Mouse (Mus musculus): Measurements from ENCODE around the gene AL732309.1. TPM values are rescaled to one million over a fixed set of nuclear protein-coding genes. Genes with fewer than 3 reads are reported as not detected.
A peak's percentile ranks its signal among the peaks of the same experiment; 100 is the strongest.

The AL732309.1 gene
- total and polyA plus RNA-seq, 3 experiments, result 0.68 to 4.7 (median 1.8) TPM

GRCm38 (mm10) chr2:25200631-25201030 lies 46.0 kb downstream of the AL732309.1 start:
- TF ChIP-seq EP300 (IDR thresholded peaks at IDR 0.05; ENCODE audit: insufficient read depth, low read depth, low read length), result no peak
- intact Hi-C loops (cut with DNase I), result no loop called here
- no peak overlapping the region for H3K27ac ChIP-seq
- no peak overlapping the region for H3K4me3 ChIP-seq
- no peak for DNase-seq
- 90% methylated on average over 2 of the region's 2 CpGs for WGBS
- H3K79me2 ChIP-seq (replicated peaks; ENCODE audit: control insufficient read depth, insufficient read depth, low read length), result no peaks in the 10 kb centered on the region
- no peaks in the 10 kb centered on the region for H3K36me3 ChIP-seq (ENCODE audit: control insufficient read depth, insufficient read depth, low read length)
- peaks cover 3% of the 10 kb centered on the region; the same call in 1 of the 2 replicates for H3K4me1 ChIP-seq (ENCODE audit: control insufficient read depth, insufficient read depth, low read length)
- H3K9ac ChIP-seq (ENCODE audit: low read depth, low read length), result no peak overlapping the region
- H3K27me3 ChIP-seq (ENCODE audit: control insufficient read depth, insufficient read depth, low read length), result no peaks in the 10 kb centered on the region

- intact Hi-C loops (cut with DNase I), result no loop called here
- no peak for DNase-seq
- TF ChIP-seq POLR2A (IDR thresholded peaks at IDR 0.05; ENCODE audit: insufficient read depth, low read depth, low read length), result no peak
- no peak for TF ChIP-seq EP300 (IDR thresholded peaks at IDR 0.05; ENCODE audit: insufficient read depth, low read depth, low read length)
- no peak for TF ChIP-seq CTCF (IDR thresholded peaks at IDR 0.05)
- no peaks in the 10 kb centered on the region for H3K27me3 ChIP-seq (ENCODE audit: control insufficient read depth, insufficient read depth, low read length)
- H3K79me2 ChIP-seq (replicated peaks; ENCODE audit: control insufficient read depth, insufficient read depth, low read length), result no peaks in the 10 kb centered on the region
- H3K4me3 ChIP-seq, result no peak overlapping the region
- H3K9ac ChIP-seq (ENCODE audit: low read depth, low read length), result no peak overlapping the region
- peaks cover 20% of the 10 kb centered on the region for H3K4me1 ChIP-seq (ENCODE audit: control insufficient read depth, insufficient read depth, low read length)
- peak overlapping the region; percentile 95 for H3K27ac ChIP-seq
- H3K36me3 ChIP-seq (ENCODE audit: control insufficient read depth, insufficient read depth, low read length), result no peaks in the 10 kb centered on the region
Measured at GRCm38 (mm10) chr2:25197946-25198345, 48.7 kb downstream of the AL732309.1 start.

DNA sequence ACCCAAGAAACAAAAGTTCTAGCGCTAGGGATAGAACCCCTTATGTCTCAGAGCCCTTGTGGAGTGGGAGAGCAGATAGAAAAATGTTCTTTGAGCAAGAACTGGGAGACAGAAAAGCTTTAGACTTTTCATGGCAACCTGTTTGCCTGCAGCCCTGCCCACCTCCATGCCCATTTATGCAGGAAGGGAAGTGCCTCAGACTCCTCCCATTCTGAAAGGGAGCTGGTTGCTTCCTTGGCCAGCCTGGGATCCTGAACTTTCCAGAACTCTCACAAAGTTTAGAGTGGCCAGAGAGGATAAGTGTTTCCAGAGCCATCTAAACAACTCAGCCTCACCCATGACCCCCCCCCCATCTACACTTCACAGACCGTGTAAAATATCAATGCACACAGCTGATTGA lies 49.5 kb downstream of the AL732309.1 start:
- Histone ChIP-seq H3K27ac (peak overlapping the region; percentile 95), H3K4me1 (ENCODE audit: control insufficient read depth, insufficient read depth, low read length) (peaks cover 20% of the 10 kb centered on the region), H3K9ac (ENCODE audit: low read depth, low read length) (no peak overlapping the region), H3K27me3 (ENCODE audit: control insufficient read depth, insufficient read depth, low read length) (no peaks in the 10 kb centered on the region), H3K4me3 (peak overlapping the region; percentile 30), H3K79me2 (replicated peaks; ENCODE audit: control insufficient read depth, insufficient read depth, low read length) (no peaks in the 10 kb centered on the region), H3K36me3 (ENCODE audit: control insufficient read depth, insufficient read depth, low read length) (no peaks in the 10 kb centered on the region)
- 25% methylated on average over 2 of the region's 2 CpGs for WGBS
- peak in 1 of 2 experiments; percentile 41 for DNase-seq
- intact Hi-C loops (cut with DNase I), result no loop called here
- TF ChIP-seq POLR2A (IDR thresholded peaks at IDR 0.05; ENCODE audit: insufficient read depth, low read depth, low read length) (no peak), CTCF (IDR thresholded peaks at IDR 0.05) (no peak), EP300 (IDR thresholded peaks at IDR 0.05; ENCODE audit: insufficient read depth, low read depth, low read length) (no peak)

DNA sequence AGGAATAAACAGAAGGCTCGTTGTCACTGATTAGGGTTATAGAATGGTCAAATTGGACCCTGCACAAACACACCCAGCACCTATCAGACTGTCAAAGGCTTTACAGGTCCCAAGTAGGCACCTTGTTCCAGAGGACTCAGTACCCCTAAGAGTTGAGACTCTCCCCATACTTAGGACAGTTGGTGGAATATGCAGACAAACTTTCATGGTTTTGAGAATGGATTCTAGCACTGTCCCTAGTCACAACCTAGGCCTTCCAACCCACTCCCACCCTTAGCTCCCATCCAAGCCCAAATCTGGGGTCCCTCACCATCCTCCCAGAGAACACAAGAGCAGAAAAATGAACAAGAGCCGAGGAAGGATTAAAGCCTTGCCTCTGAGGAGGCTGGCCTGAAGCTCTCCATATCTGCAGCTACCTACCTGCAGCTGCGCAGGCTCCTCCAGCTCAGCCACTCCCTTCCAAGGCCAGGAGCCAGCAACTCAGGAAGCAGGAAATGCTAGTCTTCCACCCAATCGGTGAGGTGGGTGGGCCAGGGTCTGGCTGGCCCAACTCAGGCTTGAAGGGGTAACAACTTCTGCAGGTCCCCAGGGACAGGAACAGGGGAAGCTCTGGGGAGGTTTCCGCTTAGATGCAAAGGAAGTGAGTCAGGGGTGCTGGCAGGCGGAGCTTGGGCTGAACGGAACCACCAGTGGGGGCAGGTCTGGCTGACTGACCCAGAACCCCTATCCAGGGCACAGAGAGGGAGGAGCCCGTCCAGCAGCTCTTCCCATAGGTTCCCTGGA lies 50.3 kb downstream of the AL732309.1 start, which contains the start of gene Tor4a:
Gene Tor4a (minus strand): TSS at position 715 of the 783 bp plus-strand sequence.
- intact Hi-C loops (cut with DNase I), result loop anchor here (1.0 kb wide), 2 partner anchors 16 to 29 kb away; partner anchors contain the start of gene Nrarp
- no peaks in the 10 kb centered on the region for H3K36me3 ChIP-seq (ENCODE audit: control insufficient read depth, insufficient read depth, low read length)
- H3K27ac ChIP-seq, result peak within 1 kb of the TSS; percentile 95
- H3K27me3 ChIP-seq (ENCODE audit: control insufficient read depth, insufficient read depth, low read length), result no peaks in the 10 kb centered on the region
- H3K9ac ChIP-seq (ENCODE audit: low read depth, low read length), result peak within 1 kb of the TSS; percentile 51
- DNase-seq, result peak; percentile 85 to 93
- WGBS, result 18% methylated on average over 8 of the region's 8 CpGs
- H3K79me2 ChIP-seq (replicated peaks; ENCODE audit: control insufficient read depth, insufficient read depth, low read length), result no peaks in the 10 kb centered on the region
- TF ChIP-seq EP300 (IDR thresholded peaks at IDR 0.05; ENCODE audit: insufficient read depth, low read depth, low read length) (peak; percentile 88), POLR2A (IDR thresholded peaks at IDR 0.05; ENCODE audit: insufficient read depth, low read depth, low read length) (peak; percentile 87), CTCF (IDR thresholded peaks at IDR 0.05) (no peak)
- peak within 1 kb of the TSS; percentile 52 for H3K4me3 ChIP-seq
- peaks cover 20% of the 10 kb centered on the region for H3K4me1 ChIP-seq (ENCODE audit: control insufficient read depth, insufficient read depth, low read length)

GRCm38 (mm10) chr2:25195211-25196156 lies 51.2 kb downstream of the AL732309.1 start:
- H3K4me3 ChIP-seq, result peak overlapping the region; percentile 52
- H3K27ac ChIP-seq, result peak overlapping the region; percentile 95
- WGBS, result 16% methylated on average over 55 of the region's 55 CpGs
- peak overlapping the region; percentile 51 for H3K9ac ChIP-seq (ENCODE audit: low read depth, low read length)
- H3K4me1 ChIP-seq (ENCODE audit: control insufficient read depth, insufficient read depth, low read length), result peaks cover 20% of the 10 kb centered on the region
- TF ChIP-seq EP300 (IDR thresholded peaks at IDR 0.05; ENCODE audit: insufficient read depth, low read depth, low read length) (no peak), CTCF (IDR thresholded peaks at IDR 0.05) (no peak), POLR2A (IDR thresholded peaks at IDR 0.05; ENCODE audit: insufficient read depth, low read depth, low read length) (no peak)
- H3K36me3 ChIP-seq (ENCODE audit: control insufficient read depth, insufficient read depth, low read length), result no peaks in the 10 kb centered on the region
- H3K79me2 ChIP-seq (replicated peaks; ENCODE audit: control insufficient read depth, insufficient read depth, low read length), result no peaks in the 10 kb centered on the region
- no peaks in the 10 kb centered on the region for H3K27me3 ChIP-seq (ENCODE audit: control insufficient read depth, insufficient read depth, low read length)
- intact Hi-C loops (cut with DNase I), result loop anchor here (1.0 to 2.0 kb wide), 3 partner anchors 15 to 71 kb away; partner anchors contain the start of gene Nrarp
- peak; percentile 76 to 88 for DNase-seq

Other genes starting within 250 kb of the AL732309.1 start
Only the 30 nearest of the 32 such genes appear.
- gene Nsmf, start 192.5 kb downstream of the AL732309.1 start, total RNA-seq (2021), result 10 to 100 TPM; 12.4 to 13.3 TPM
- gene Nsmf, start 192.5 kb downstream of the AL732309.1 start, polyA plus RNA-seq (2012; rRNA removed), result 46.9 and 49.8 TPM in 2 replicates
- gene Entpd8, start 166.6 kb downstream of the AL732309.1 start, total RNA-seq (2021), result not detected
- gene Entpd8, start 166.6 kb downstream of the AL732309.1 start, polyA plus RNA-seq (2012; rRNA removed), result not detected in 2 replicates
- gene Noxa1, start 151.7 kb downstream of the AL732309.1 start, total RNA-seq (2021), result not detected
- gene Noxa1, start 151.7 kb downstream of the AL732309.1 start, polyA plus RNA-seq (2012; rRNA removed), result not detected in 2 replicates
- gene Nrarp, start 66.1 kb downstream of the AL732309.1 start, total RNA-seq (2021), result 1 to 10 TPM; 6.2 to 7.4 TPM
- gene Nrarp, start 66.1 kb downstream of the AL732309.1 start, polyA plus RNA-seq (2012; rRNA removed), result 10.2 and 11.2 TPM in 2 replicates
- gene Tor4a, start 50.0 kb downstream of the AL732309.1 start, total RNA-seq (2021), result 1 to 10 TPM; 4.3 to 4.9 TPM
- gene Tor4a, start 50.0 kb downstream of the AL732309.1 start, polyA plus RNA-seq (2012; rRNA removed), result 6.8 and 9.4 TPM in 2 replicates
- gene Nelfb, start 35.4 kb downstream of the AL732309.1 start, total RNA-seq (2021), result 10 to 100 TPM; 37.4 TPM
- gene Nelfb, start 35.4 kb downstream of the AL732309.1 start, polyA plus RNA-seq (2012; rRNA removed), result 47.0 and 86.7 TPM in 2 replicates
- gene Stpg3, start 32.2 kb downstream of the AL732309.1 start, total RNA-seq (2021), result not detected
- gene Stpg3, start 32.2 kb downstream of the AL732309.1 start, polyA plus RNA-seq (2012; rRNA removed), result 0.20 TPM in 1 of 2 replicates, not detected in the other
- not detected for gene Fam166a, start 28.1 kb downstream of the AL732309.1 start, total RNA-seq (2021)
- gene Fam166a, start 28.1 kb downstream of the AL732309.1 start, polyA plus RNA-seq (2012; rRNA removed), result 0.21 TPM in 1 of 2 replicates, not detected in the other
- gene Tubb4b, start 22.2 kb downstream of the AL732309.1 start, total RNA-seq (2021), result 100 to 1,000 TPM; 327 to 342 TPM
- 315 and 439 TPM in 2 replicates for gene Tubb4b, start 22.2 kb downstream of the AL732309.1 start, polyA plus RNA-seq (2012; rRNA removed)
- not detected for gene Slc34a3, start 12.5 kb downstream of the AL732309.1 start, total RNA-seq (2021)
- not detected in 2 replicates for gene Slc34a3, start 12.5 kb downstream of the AL732309.1 start, polyA plus RNA-seq (2012; rRNA removed)
- not detected for gene Rnf224, start 10.1 kb downstream of the AL732309.1 start, total RNA-seq (2021)
- gene Rnf224, start 10.1 kb downstream of the AL732309.1 start, polyA plus RNA-seq (2012; rRNA removed), result not detected in 2 replicates
- gene Rnf208, start 4.6 kb downstream of the AL732309.1 start, total RNA-seq (2021), result under 1 TPM; 0.47 to 0.61 TPM
- 1.5 and 2.4 TPM in 2 replicates for gene Rnf208, start 4.6 kb downstream of the AL732309.1 start, polyA plus RNA-seq (2012; rRNA removed)
- not detected for gene Cysrt1, start 4.4 kb downstream of the AL732309.1 start, total RNA-seq (2021)
- gene Cysrt1, start 4.4 kb downstream of the AL732309.1 start, polyA plus RNA-seq (2012; rRNA removed), result not detected in 2 replicates
- gene Tmem203, start 8.6 kb upstream of the AL732309.1 start, total RNA-seq (2021), result 10 to 100 TPM; 13.1 to 14.1 TPM
- gene Tmem203, start 8.6 kb upstream of the AL732309.1 start, polyA plus RNA-seq (2012; rRNA removed), result 18.2 and 22.2 TPM in 2 replicates
- gene Tprn, start 15.8 kb upstream of the AL732309.1 start, total RNA-seq (2021), result 1 to 10 TPM; 5.9 to 6.7 TPM
- 7.5 and 9.9 TPM in 2 replicates for gene Tprn, start 15.8 kb upstream of the AL732309.1 start, polyA plus RNA-seq (2012; rRNA removed)
- gene Ssna1, start 25.6 kb upstream of the AL732309.1 start, total RNA-seq (2021), result 10 to 100 TPM; 39.7 to 41.5 TPM
- 33.1 and 36.3 TPM in 2 replicates for gene Ssna1, start 25.6 kb upstream of the AL732309.1 start, polyA plus RNA-seq (2012; rRNA removed)
- 10 to 100 TPM; 36.0 to 36.3 TPM for gene Anapc2, start 25.6 kb upstream of the AL732309.1 start, total RNA-seq (2021)
- gene Anapc2, start 25.6 kb upstream of the AL732309.1 start, polyA plus RNA-seq (2012; rRNA removed), result 57.2 and 68.2 TPM in 2 replicates
- gene Tmem210, start 41.3 kb upstream of the AL732309.1 start, total RNA-seq (2021), result not detected
- 0.27 and 0.44 TPM in 2 replicates for gene Tmem210, start 41.3 kb upstream of the AL732309.1 start, polyA plus RNA-seq (2012; rRNA removed)
- not detected for gene Lrrc26, start 43.1 kb upstream of the AL732309.1 start, total RNA-seq (2021)
- 2.9 TPM in 1 of 2 replicates, not detected in the other for gene Lrrc26, start 43.1 kb upstream of the AL732309.1 start, polyA plus RNA-seq (2012; rRNA removed)
- not detected for gene Grin1, start 72.3 kb upstream of the AL732309.1 start, total RNA-seq (2021)
- gene Grin1, start 72.3 kb upstream of the AL732309.1 start, polyA plus RNA-seq (2012; rRNA removed), result 0.18 and 0.41 TPM in 2 replicates
- gene Man1b1, start 85.5 kb upstream of the AL732309.1 start, total RNA-seq (2021), result 10 to 100 TPM; 21.6 to 22.5 TPM
- gene Man1b1, start 85.5 kb upstream of the AL732309.1 start, polyA plus RNA-seq (2012; rRNA removed), result 8.2 and 9.9 TPM in 2 replicates
- 1 to 10 TPM; 4.8 to 5.4 TPM for gene Dpp7, start 109.5 kb upstream of the AL732309.1 start, total RNA-seq (2021)
- 11.4 and 11.8 TPM in 2 replicates for gene Dpp7, start 109.5 kb upstream of the AL732309.1 start, polyA plus RNA-seq (2012; rRNA removed)
- 1 to 10 TPM; 7.2 to 7.9 TPM for gene Uap1l1, start 118.8 kb upstream of the AL732309.1 start, total RNA-seq (2021)
- 7.6 and 8.3 TPM in 2 replicates for gene Uap1l1, start 118.8 kb upstream of the AL732309.1 start, polyA plus RNA-seq (2012; rRNA removed)
- gene Sapcd2, start 125.5 kb upstream of the AL732309.1 start, total RNA-seq (2021), result not detected
- gene Sapcd2, start 125.5 kb upstream of the AL732309.1 start, polyA plus RNA-seq (2012; rRNA removed), result 0.20 and 0.26 TPM in 2 replicates
- 10 to 100 TPM; 11.1 to 13.5 TPM for gene Entpd2, start 149.0 kb upstream of the AL732309.1 start, total RNA-seq (2021)
- gene Entpd2, start 149.0 kb upstream of the AL732309.1 start, polyA plus RNA-seq (2012; rRNA removed), result 36.3 and 37.1 TPM in 2 replicates
- gene Npdc1, start 152.5 kb upstream of the AL732309.1 start, total RNA-seq (2021), result 10 to 100 TPM; 21.3 to 30.4 TPM
- 47.8 and 52.2 TPM in 2 replicates for gene Npdc1, start 152.5 kb upstream of the AL732309.1 start, polyA plus RNA-seq (2012; rRNA removed)
- gene Fut7, start 176.4 kb upstream of the AL732309.1 start, total RNA-seq (2021), result under 1 TPM in 1 of 2 experiments, not detected in 1; 0.11 TPM
- 0.43 TPM in 1 of 2 replicates, not detected in the other for gene Fut7, start 176.4 kb upstream of the AL732309.1 start, polyA plus RNA-seq (2012; rRNA removed)
- gene Abca2, start 181.8 kb upstream of the AL732309.1 start, total RNA-seq (2021), result 10 to 100 TPM; 36.1 to 41.1 TPM
- 43.4 and 44.2 TPM in 2 replicates for gene Abca2, start 181.8 kb upstream of the AL732309.1 start, polyA plus RNA-seq (2012; rRNA removed)
- 1 to 10 TPM; 1.4 to 1.8 TPM for gene Clic3, start 210.0 kb upstream of the AL732309.1 start, total RNA-seq (2021)
- 4.8 and 7.4 TPM in 2 replicates for gene Clic3, start 210.0 kb upstream of the AL732309.1 start, polyA plus RNA-seq (2012; rRNA removed)
- gene Paxx, start 214.2 kb upstream of the AL732309.1 start, total RNA-seq (2021), result 10 to 100 TPM; 17.7 to 20.6 TPM
- 32.8 and 36.8 TPM in 2 replicates for gene Paxx, start 214.2 kb upstream of the AL732309.1 start, polyA plus RNA-seq (2012; rRNA removed)

Data from heart, adult 2 months (tissue).